Mouse (Mus musculus): Measurements from ENCODE around the gene Trpm3.

Trpm3 gene

DNA sequence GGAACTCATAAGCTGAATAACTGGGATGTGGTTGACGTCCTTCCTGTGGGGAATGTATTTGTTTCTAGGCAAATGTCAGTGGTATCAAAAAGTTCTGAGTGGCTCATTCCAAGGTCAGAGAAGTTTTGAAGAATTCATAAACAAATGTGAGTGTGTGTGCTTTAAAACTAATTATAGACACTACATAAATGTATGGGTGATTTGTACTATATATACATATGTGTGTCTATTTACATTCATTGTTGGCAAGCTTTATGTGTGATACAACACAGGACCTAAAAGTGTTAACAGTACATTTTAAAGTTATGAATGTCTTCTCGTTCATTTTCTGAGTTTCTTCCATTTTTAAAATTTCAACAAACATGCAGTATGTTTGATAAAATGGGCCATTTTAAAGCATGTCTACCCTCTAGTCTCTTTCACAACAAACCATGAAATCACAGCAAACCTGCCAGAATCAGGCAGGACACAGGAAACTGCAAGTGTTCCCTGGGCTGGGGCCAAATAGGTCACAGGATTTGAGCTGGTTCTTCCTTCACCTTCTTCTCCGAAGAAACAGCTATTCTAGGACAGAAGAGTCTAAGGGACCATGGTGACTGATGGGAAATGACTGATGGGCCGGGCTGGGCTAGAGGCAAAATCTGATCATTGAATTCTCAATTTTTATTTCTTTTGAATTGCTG lies 334.3 kb downstream of the Trpm3 start:
- DNase-seq (ENCODE audit: low spot score in 2 of 2) = no peak

- no peak for DNase-seq (ENCODE audit: low spot score in 2 of 2)
Observed at GRCm38 (mm10) chr19:22478295-22478989, 339.6 kb downstream of the Trpm3 start.

- DNase-seq (ENCODE audit: low spot score in 2 of 2) = no peak
Observed at GRCm38 (mm10) chr19:22503469-22503868, 364.6 kb downstream of the Trpm3 start.

- no peak for DNase-seq (ENCODE audit: low spot score in 2 of 2)
Observed at GRCm38 (mm10) chr19:22518508-22518907, 379.7 kb downstream of the Trpm3 start.

GRCm38 (mm10) chr19:22527944-22528343 lies 389.1 kb downstream of the Trpm3 start:
- DNase-seq (ENCODE audit: low spot score in 2 of 2) = no peak

- no peak for DNase-seq (ENCODE audit: low spot score in 2 of 2)
Observed at GRCm38 (mm10) chr19:22542990-22543709, 404.3 kb downstream of the Trpm3 start.

GRCm38 (mm10) chr19:22552179-22552578 lies 413.3 kb downstream of the Trpm3 start:
- DNase-seq (ENCODE audit: low spot score in 2 of 2) = peak; percentile 27 to 76

DNA sequence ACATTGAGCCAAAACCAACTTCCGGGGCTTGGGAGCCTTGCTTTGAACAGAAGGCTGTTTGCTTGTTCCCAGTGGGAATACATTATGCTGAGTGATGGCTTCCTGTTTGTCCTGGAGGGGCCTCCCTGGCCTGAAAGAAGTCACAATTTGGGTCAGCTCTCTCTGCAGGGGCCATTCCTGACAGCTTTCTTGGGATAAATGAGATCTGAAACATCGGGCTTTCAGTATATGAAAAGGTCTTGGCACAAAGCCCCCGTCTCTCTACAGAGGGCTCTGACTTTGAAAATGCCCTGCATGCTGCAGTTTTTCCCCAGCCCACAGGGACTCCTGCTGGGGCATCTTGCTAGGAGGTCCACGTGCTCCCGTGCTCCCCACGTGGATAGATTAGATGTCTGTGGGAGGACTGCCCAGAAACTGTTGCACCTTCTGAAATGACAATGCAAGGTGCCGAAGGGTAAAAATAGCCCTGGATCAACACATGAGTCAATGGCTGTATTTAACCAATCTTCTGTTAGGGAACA lies 415.6 kb downstream of the Trpm3 start:
- DNase-seq (ENCODE audit: low spot score in 2 of 2) = no peak

- no peak for DNase-seq (ENCODE audit: low spot score in 2 of 2)
Observed at GRCm38 (mm10) chr19:22572396-22572795, 433.6 kb downstream of the Trpm3 start.

GRCm38 (mm10) chr19:22572849-22573248 lies 434.0 kb downstream of the Trpm3 start:
- no peak for DNase-seq (ENCODE audit: low spot score in 2 of 2)

GRCm38 (mm10) chr19:22582120-22582745 lies 443.4 kb downstream of the Trpm3 start:
- DNase-seq (ENCODE audit: low spot score in 2 of 2) = no peak

GRCm38 (mm10) chr19:22594492-22594891 lies 455.6 kb downstream of the Trpm3 start:
- DNase-seq (ENCODE audit: low spot score in 2 of 2) = no peak

DNA sequence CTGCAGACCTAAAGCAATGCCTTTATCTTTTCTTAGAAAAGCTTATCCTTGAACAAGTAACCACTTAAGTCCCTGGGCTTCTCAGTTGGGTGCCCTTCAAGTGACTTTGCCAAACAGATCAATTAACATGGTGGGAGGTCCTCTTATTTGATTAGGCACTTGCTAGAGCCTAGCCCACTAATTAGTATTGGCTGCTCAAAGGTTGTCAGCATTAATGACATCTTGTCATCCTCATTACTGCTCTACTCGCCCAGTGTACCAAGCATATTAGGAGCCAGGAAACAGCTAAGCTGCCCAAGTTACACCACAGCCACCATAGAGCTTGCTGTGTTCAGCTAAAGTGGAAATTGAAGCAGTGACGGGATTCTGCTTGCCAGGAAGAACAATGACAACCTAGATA lies 456.4 kb downstream of the Trpm3 start:
- DNase-seq (ENCODE audit: low spot score in 2 of 2) = no peak

- no peak for DNase-seq (ENCODE audit: low spot score in 2 of 2)
Observed at GRCm38 (mm10) chr19:22596715-22597114, 457.9 kb downstream of the Trpm3 start.

GRCm38 (mm10) chr19:22604322-22604721 lies 465.5 kb downstream of the Trpm3 start:
- no peak for DNase-seq (ENCODE audit: low spot score in 2 of 2)

- DNase-seq (ENCODE audit: low spot score in 2 of 2) = no peak
Observed at GRCm38 (mm10) chr19:22607985-22608684, 469.3 kb downstream of the Trpm3 start.

DNA sequence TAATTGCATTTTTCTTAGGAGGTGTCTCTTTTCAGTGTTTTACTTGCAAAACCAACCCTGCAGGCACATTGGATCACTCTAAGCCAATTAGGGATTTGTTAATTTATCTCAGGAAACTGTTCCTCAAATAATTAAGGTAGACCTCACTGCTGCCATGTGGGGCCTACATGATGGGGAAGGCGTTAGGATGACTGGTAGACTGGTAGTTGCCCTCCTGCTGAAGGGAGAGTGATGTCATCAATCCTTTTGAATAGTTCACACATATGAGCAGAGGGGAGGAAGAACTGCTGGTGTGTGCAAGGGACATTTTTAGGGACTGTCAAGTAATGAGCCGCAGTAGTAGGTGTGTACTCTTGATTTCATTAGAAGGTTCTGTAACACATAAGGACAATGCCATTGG lies 472.8 kb downstream of the Trpm3 start:
- no peak for DNase-seq (ENCODE audit: low spot score in 2 of 2)

- DNase-seq (ENCODE audit: low spot score in 2 of 2) = no peak
Observed at GRCm38 (mm10) chr19:22615367-22615766, 476.5 kb downstream of the Trpm3 start.

GRCm38 (mm10) chr19:22624801-22625513 lies 486.1 kb downstream of the Trpm3 start:
- DNase-seq (ENCODE audit: low spot score in 2 of 2) = no peak

DNA sequence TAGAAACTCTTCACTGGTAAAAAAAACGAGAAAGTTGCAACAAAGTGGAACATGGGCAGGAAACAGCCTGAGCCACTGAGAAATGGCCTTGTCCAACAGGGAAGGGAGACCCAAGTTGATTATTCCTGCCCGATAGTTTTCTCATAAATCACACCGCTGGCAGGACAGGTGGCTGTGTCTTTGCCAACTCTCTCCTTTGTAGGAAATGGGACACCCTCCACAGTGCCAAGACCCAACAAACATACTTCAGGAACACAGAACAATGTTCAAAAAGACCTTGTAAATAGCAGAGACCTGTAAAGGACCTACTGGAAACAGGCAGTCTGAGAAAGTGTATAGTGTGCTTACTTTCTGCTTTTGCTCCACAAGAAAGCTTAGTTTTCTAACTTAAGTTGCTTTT lies 490.0 kb downstream of the Trpm3 start:
- no peak for DNase-seq (ENCODE audit: low spot score in 2 of 2)

- no peak for DNase-seq (ENCODE audit: low spot score in 2 of 2)
Observed at GRCm38 (mm10) chr19:22631316-22631715, 492.5 kb downstream of the Trpm3 start.

Data from spleen, postnatal 4 days (tissue).